Mouse (Mus musculus) thymus, adult 2 months (tissue): ENCODE measurements at regions not wholly inside any gene's neighbourhood (a gene's known extent, or its start where the extent isn't known, plus 50 kb on each side); places are given as distances from the start of the nearest gene placed in this dataset.

Experiments
- CTCF ChIP-seq: fragments of 200-500 bp; IDR thresholded peaks from 2 replicates; pipeline ENCODE4 v1.5.1; 2012; ENCODE audit warnings: mild to moderate bottlenecking, control low read depth, low read length, moderate library complexity, borderline replicate concordance; ENCODE audit not compliant: control insufficient read depth, poor library complexity, insufficient read depth; ENCODE audit errors: extremely low read depth
- POLR2A ChIP-seq: fragments of 200-500 bp; IDR thresholded peaks from 2 replicates; pipeline ENCODE4 v1.6.1; 2012; ENCODE audit warnings: mild to moderate bottlenecking, low read length, control low read depth, moderate library complexity; ENCODE audit not compliant: control insufficient read depth, poor library complexity, insufficient read depth; ENCODE audit errors: extremely low read depth

DNA sequence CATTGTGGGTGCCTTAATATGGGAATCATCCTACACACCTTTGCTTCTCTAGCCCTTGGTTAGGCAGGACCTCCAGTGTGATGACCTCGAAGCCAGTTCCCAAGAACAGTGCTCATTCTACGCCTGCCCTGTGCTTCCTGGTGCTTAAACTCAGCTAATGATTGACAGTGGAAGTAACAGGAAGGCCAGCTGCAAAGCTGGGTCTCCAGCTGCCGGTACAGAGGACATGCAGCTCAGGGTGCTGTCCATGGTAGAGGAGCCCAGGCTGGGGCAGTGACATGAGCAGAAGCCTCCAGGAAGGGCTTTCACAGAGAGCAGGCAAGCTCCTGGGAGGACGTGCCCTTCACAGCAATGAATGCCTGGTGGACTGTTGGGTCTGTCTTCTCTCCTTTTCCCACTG is 293.6 kb downstream of the 3100002H09Rik start:
- no peak for TF ChIP-seq CTCF
- TF ChIP-seq POLR2A: no peak
